Mouse (Mus musculus): ENCODE results near the gene Mkrn2os. TPM values are rescaled to one million over a fixed set of nuclear protein-coding genes. Genes with fewer than 3 reads are reported as not detected.

Gene Mkrn2os
- polyA plus RNA-seq, 1 experiment from 2014 or later = 13.3 TPM

DNA sequence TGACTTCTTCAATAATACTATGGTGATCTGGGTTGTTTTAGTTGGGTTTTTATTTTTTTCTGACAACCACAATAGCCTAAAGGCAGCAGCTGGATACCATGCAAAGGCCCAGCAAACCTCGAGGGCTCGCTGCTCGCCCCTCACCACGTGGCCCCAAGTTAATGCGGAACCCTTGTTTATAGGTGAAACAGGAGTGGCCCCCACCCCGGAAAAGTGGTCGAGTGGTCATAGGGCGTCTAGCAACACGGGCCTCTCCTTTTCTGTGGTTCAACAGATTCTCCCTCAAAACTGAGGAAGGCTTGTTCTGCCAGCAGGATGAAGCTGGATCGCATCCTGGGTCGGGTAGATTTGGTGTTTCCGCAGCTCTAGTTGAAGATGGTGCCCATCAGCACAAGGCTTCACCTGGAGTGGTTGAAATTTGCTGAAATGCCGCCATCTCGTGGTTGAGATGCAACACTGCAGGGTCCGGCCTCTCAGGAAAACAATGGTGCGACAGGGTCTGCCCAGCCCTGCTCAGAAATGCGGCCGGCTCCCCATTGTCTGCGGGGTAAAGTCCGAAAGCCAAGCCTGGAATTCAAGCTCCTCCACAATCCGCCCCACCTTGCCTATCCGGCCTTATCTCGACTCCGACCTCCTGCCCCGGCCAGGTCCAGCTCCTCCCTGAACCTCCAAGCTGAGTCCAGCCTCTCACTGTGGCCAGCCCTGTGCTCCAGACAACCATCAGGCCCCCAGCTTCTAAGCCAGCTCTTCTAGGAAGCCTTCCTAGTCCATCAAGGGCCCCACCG lies 53.5 kb downstream of the Mkrn2os start:
- WGBS = 19% methylated on average over 26 of the region's 26 CpGs
- peak; percentile 82 for ATAC-seq (ENCODE audit: insufficient read depth, low FRiP score)
- Histone ChIP-seq H3K36me3 (ENCODE audit: control insufficient read depth, insufficient read depth, low read length) (no peaks in the 10 kb centered on the region), H3K9ac (ENCODE audit: low read length) (peak overlapping the region; percentile 72), H3K27ac (ENCODE audit: low read length) (peak overlapping the region; percentile 67; the same call in 1 of the 2 replicates), H3K4me3 (replicated peaks; ENCODE audit: low read length) (peak overlapping the region; percentile 34), H3K4me2 (ENCODE audit: low read depth, low read length) (peak overlapping the region; percentile 55), H3K4me1 (ENCODE audit: control insufficient read depth, insufficient read depth, low read length) (peaks cover 11% of the 10 kb centered on the region), H3K9me3 (replicated peaks; ENCODE audit: control insufficient read depth, low read length) (no peaks in the 10 kb centered on the region), H3K27me3 (ENCODE audit: control insufficient read depth, insufficient read depth, low read length) (no peaks in the 10 kb centered on the region)

DNA sequence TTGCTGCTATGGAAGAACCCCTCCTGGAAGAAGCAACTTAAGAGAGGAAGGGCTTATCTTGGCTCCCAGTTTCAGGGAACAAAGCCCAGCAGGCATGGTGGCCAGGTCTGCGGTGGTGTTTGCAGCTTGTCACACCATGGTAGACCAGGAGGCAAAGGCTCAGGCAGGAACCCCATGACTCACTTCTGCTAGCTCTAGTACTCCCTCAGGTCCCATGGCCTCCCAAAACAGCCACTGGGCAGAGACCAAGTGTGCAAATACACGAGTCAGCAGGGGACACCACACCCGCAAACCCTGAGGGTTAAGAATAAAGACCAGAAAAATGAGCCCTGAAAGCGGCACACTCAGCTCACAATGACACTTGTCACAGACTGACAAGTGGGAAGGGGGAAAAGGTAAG lies 56.2 kb downstream of the Mkrn2os start:
- Histone ChIP-seq H3K9me3 (replicated peaks; ENCODE audit: control insufficient read depth, low read length) (no peaks in the 10 kb centered on the region), H3K4me2 (ENCODE audit: low read depth, low read length) (no peak overlapping the region), H3K4me3 (replicated peaks; ENCODE audit: low read length) (no peak overlapping the region), H3K27me3 (ENCODE audit: control insufficient read depth, insufficient read depth, low read length) (no peaks in the 10 kb centered on the region), H3K9ac (ENCODE audit: low read length) (no peak overlapping the region), H3K4me1 (ENCODE audit: control insufficient read depth, insufficient read depth, low read length) (0 out of 2 replicates have a peak, but pooled peaks cover 7% of the 10 kb centered on the region), H3K27ac (ENCODE audit: low read length) (no peak overlapping the region), H3K36me3 (ENCODE audit: control insufficient read depth, insufficient read depth, low read length) (no peaks in the 10 kb centered on the region)
- no peak for ATAC-seq (ENCODE audit: insufficient read depth, low FRiP score)
- WGBS = 76% methylated on average over 4 of the region's 4 CpGs

DNA sequence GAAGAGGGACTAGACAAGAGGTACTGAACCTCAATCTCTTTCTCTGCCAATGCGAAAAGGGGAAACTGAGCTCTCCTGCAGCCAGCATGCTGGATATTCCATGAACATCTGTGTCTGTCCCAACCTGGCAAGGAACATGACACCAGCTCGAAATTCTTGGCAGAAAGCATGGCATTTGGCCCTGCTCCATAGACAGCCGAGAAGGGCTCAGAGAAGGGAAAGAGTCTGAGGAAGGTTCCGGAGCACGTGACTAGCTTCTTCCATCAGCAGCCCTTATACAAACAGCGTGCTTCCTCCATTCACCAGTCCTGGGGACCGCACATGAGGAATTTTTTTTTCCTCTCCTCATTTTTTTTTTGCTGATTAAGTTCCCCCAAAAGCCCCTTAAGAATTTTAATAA lies 57.8 kb downstream of the Mkrn2os start:
- Histone ChIP-seq H3K27ac (ENCODE audit: low read length) (peak overlapping the region; percentile 26; the same call in 1 of the 2 replicates), H3K27me3 (ENCODE audit: control insufficient read depth, insufficient read depth, low read length) (no peaks in the 10 kb centered on the region), H3K9ac (ENCODE audit: low read length) (no peak overlapping the region), H3K4me3 (replicated peaks; ENCODE audit: low read length) (no peak overlapping the region), H3K9me3 (replicated peaks; ENCODE audit: control insufficient read depth, low read length) (no peaks in the 10 kb centered on the region), H3K4me1 (ENCODE audit: control insufficient read depth, insufficient read depth, low read length) (0 out of 2 replicates have a peak, but pooled peaks cover 7% of the 10 kb centered on the region), H3K4me2 (ENCODE audit: low read depth, low read length) (no peak overlapping the region), H3K36me3 (ENCODE audit: control insufficient read depth, insufficient read depth, low read length) (no peaks in the 10 kb centered on the region)
- no peak for ATAC-seq (ENCODE audit: insufficient read depth, low FRiP score)
- 53% methylated on average over 7 of the region's 7 CpGs for WGBS

Other genes with a start within 250 kb of the Mkrn2os start
- gene Pparg, start 231.6 kb downstream of the Mkrn2os start, polyA plus RNA-seq (2015; fragmentation: Nextera tagmentation; extraction: Ambion mirVana) = 18.2 and 22.2 TPM in 2 replicates
- gene Tsen2, start 47.9 kb downstream of the Mkrn2os start, polyA plus RNA-seq (2015; fragmentation: Nextera tagmentation; extraction: Ambion mirVana) = 23.7 and 26.1 TPM in 2 replicates
- 27.0 and 30.4 TPM in 2 replicates for gene Mkrn2, start 9.3 kb upstream of the Mkrn2os start, polyA plus RNA-seq (2015; fragmentation: Nextera tagmentation; extraction: Ambion mirVana)
- 76.9 and 79.1 TPM in 2 replicates for gene Raf1, start 84.1 kb upstream of the Mkrn2os start, polyA plus RNA-seq (2015; fragmentation: Nextera tagmentation; extraction: Ambion mirVana)
- 34.2 and 42.3 TPM in 2 replicates for gene Tmem40, start 169.8 kb upstream of the Mkrn2os start, polyA plus RNA-seq (2015; fragmentation: Nextera tagmentation; extraction: Ambion mirVana)
- gene Cand2, start 182.0 kb upstream of the Mkrn2os start, polyA plus RNA-seq (2015; fragmentation: Nextera tagmentation; extraction: Ambion mirVana) = 19.6 and 22.6 TPM in 2 replicates
- 1,851 and 2,115 TPM in 2 replicates for gene Rpl32, start 216.2 kb upstream of the Mkrn2os start, polyA plus RNA-seq (2015; fragmentation: Nextera tagmentation; extraction: Ambion mirVana)
- gene Efcab12, start 245.8 kb upstream of the Mkrn2os start, polyA plus RNA-seq (2015; fragmentation: Nextera tagmentation; extraction: Ambion mirVana) = 0.60 and 0.65 TPM in 2 replicates